Mouse (Mus musculus) heart, embryonic 15.5 days (tissue): ENCODE results near the gene Atp6v0d1. TPM values are rescaled to one million over a fixed set of nuclear protein-coding genes. Genes with fewer than 3 reads are reported as not detected.
A peak's percentile ranks its signal among the peaks of the same experiment; 100 is the strongest.
"Not testable (repeated sequence)": the region's sequence is repeated elsewhere in the genome, so short reads cannot be mapped to it uniquely, and the experiment has no call there.

Source experiments
- ATAC-seq: fragments of 200-750 bp; cut with Nextera tagmentation; replicated peaks from 2 replicates; pipeline ENCODE4 v1.8.0; 2017; ENCODE audit warnings: low read depth, moderate TSS enrichment; ENCODE audit not compliant: insufficient number of reproducible peaks, insufficient read depth, low FRiP score
- H3K27ac ChIP-seq: fragments of 300-500 bp; sonication (generic); 2 replicates; pipeline ENCODE4 v1.5.1; 2015; ENCODE audit warnings: mild to moderate bottlenecking, inconsistent platforms
- H3K27me3 ChIP-seq: fragments of 300-500 bp; sonication (generic); 2 replicates; pipeline ENCODE4 v1.6.1; 2015; ENCODE audit warnings: inconsistent platforms
- H3K36me3 ChIP-seq: fragments of 300-500 bp; sonication (generic); 2 replicates; pipeline ENCODE4 v1.6.1; 2015; ENCODE audit warnings: mild to moderate bottlenecking, inconsistent platforms
- H3K4me1 ChIP-seq: fragments of 300-500 bp; sonication (generic); replicated peaks from 2 replicates; pipeline ENCODE4 v1.6.1; 2015; ENCODE audit warnings: inconsistent platforms
- H3K4me2 ChIP-seq: fragments of 300-500 bp; sonication (generic); 2 replicates; pipeline ENCODE4 v1.6.1; 2015; ENCODE audit warnings: inconsistent platforms, mild to moderate bottlenecking, moderate library complexity
- H3K4me3 ChIP-seq: fragments of 300-500 bp; sonication (generic); 2 replicates; pipeline ENCODE4 v1.5.1; 2015; ENCODE audit warnings: mild to moderate bottlenecking, inconsistent platforms
- H3K9ac ChIP-seq: fragments of 300-500 bp; sonication (generic); 2 replicates; pipeline ENCODE4 v1.6.1; 2015; ENCODE audit warnings: mild to moderate bottlenecking, inconsistent platforms
- H3K9me3 ChIP-seq: fragments of 300-500 bp; sonication (generic); replicated peaks from 2 replicates; pipeline ENCODE4 v1.6.1; 2016; ENCODE audit warnings: inconsistent platforms
- WGBS: fragments of 180-500 bp; shearing (Covaris S2); methylation state at CpG from one replicate; pipeline ENCODE4 v1.1.7; 2015; ENCODE audit warnings: mixed read lengths; 5-methylcytosine and 5-hydroxymethylcytosine counted together
- polyA plus RNA-seq: library from polyadenylated mRNA; unstranded; fragments of >200 nt; fragmentation: Nextera tagmentation; extraction: Ambion mirVana; gene quantifications from 2 replicates; pipeline ENCODE4 v1.2.1, GENCODE M21; 2015

The Atp6v0d1 gene
- polyA plus RNA-seq, 1 experiment from 2014 or later = 50.0 TPM

GRCm38 (mm10) chr8:105604804-105605381 lies 39.0 kb upstream of the Atp6v0d1 start, which contains the start of gene Ripor1:
TSS of gene Ripor1 (plus strand) at chr8:105605255.
- H3K4me2 ChIP-seq = peak within 1 kb of the TSS; percentile 92
- peak within 1 kb of the TSS; percentile 78 for H3K9ac ChIP-seq
- no peaks in the 10 kb centered on the region for H3K9me3 ChIP-seq
- peaks cover 36% of the 10 kb centered on the region for H3K4me1 ChIP-seq
- H3K27me3 ChIP-seq = no peaks in the 10 kb centered on the region
- WGBS = under 1% methylated on average over 40 of the region's 42 CpGs
- no peaks in the 10 kb centered on the region for H3K36me3 ChIP-seq
- peak within 1 kb of the TSS; percentile 66 for H3K4me3 ChIP-seq
- peak; percentile 79 for ATAC-seq
- peak within 1 kb of the TSS; percentile 86 for H3K27ac ChIP-seq

- H3K27ac ChIP-seq, H3K9ac ChIP-seq, H3K4me3 ChIP-seq, H3K36me3 ChIP-seq, ATAC-seq, H3K27me3 ChIP-seq, H3K4me2 ChIP-seq, H3K9me3 ChIP-seq: not testable (repeated sequence)
- 74% methylated on average over 3 of the region's 3 CpGs for WGBS
- H3K4me1 ChIP-seq = peaks cover 18% of the 10 kb centered on the region
These were observed 36.7 kb upstream of the Atp6v0d1 start for GRCm38 (mm10) chr8:105602540-105602939.

DNA sequence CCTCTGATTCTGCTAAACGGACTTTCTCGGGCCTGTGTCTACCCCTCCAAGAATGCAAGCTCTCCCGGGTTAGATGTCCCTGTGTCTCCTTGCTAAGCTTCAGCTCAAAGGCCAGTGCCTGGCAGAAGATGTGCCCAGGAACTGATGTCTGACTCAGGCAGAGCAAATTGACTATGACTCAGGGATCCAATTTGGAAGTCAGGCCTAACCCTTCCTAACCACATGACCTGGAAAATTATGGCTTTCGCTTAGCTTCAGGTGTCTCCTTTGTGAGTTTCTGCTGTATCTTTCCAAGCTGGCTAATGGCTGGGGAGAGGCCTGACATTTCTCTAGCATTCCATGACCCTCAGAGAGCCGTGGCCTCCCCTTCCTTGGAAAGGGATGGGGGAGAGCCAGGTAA lies 35.5 kb upstream of the Atp6v0d1 start:
- 54% methylated on average over 5 of the region's 5 CpGs for WGBS
- H3K36me3 ChIP-seq = no peaks in the 10 kb centered on the region
- H3K27me3 ChIP-seq = no peaks in the 10 kb centered on the region
- no peak overlapping the region for H3K4me3 ChIP-seq
- ATAC-seq = no peak
- no peaks in the 10 kb centered on the region for H3K9me3 ChIP-seq
- no peak overlapping the region for H3K4me2 ChIP-seq
- H3K27ac ChIP-seq = no peak overlapping the region
- H3K9ac ChIP-seq = no peak overlapping the region
- peaks cover 14% of the 10 kb centered on the region for H3K4me1 ChIP-seq

DNA sequence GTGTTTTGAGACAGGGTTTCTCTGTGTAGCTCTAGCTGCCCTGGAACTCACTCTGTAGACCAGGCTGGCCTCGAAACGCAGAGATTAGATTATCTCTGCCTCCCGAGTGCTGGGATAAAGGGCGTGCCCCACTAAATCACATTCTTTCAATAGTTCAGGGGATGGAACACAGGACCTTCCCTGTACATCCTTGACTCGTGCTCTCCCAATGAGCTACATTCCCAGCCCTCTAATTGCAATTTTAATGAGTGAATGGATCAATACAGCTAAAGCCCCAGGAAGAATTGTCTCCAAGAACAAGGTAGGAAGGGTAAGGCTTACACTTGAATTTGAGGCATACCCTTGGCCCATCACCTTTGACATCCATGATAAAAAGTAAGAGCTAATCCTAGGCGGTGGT lies 32.9 kb upstream of the Atp6v0d1 start:
- no peak overlapping the region for H3K4me3 ChIP-seq
- no peak overlapping the region for H3K27ac ChIP-seq
- no peak overlapping the region for H3K9ac ChIP-seq
- no peak for ATAC-seq
- H3K4me2 ChIP-seq = no peak overlapping the region
- H3K36me3 ChIP-seq = no peaks in the 10 kb centered on the region
- no peaks in the 10 kb centered on the region for H3K27me3 ChIP-seq
- peaks cover 27% of the 10 kb centered on the region for H3K4me1 ChIP-seq
- no peaks in the 10 kb centered on the region for H3K9me3 ChIP-seq
- WGBS = 66% methylated on average over 6 of the region's 6 CpGs

DNA sequence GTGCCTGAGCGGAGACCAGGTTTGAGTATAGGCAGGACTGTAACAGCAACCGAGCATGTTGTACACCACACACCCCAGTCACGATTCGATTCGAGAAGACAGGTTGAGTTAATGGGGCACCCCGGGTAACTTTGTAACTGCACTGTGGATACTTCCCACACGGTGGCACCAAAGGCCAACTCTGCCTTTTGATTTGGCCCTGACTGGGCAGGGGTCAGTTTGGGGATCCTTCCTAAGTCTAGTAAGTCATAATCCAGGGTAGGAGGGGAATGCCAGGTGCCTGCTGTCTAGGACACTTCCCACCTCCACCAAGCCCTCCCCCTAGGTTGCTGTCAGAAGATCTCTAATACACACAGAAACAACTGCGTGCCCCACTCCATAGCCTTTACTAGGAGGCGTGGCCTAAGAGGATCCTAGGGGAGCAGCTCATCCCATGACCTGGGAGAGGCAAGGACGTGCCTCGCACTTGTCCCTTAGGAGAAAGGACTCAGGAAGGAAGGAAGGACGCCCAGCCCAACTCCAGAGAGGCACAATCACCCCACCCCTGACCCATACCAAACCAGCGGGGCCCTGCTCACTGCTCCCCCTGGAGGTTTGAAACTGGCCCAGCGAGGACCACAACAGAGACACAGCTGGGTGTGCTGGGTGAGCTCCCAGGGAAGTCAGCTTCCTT lies 30.7 kb upstream of the Atp6v0d1 start:
- no peaks in the 10 kb centered on the region for H3K36me3 ChIP-seq
- H3K9ac ChIP-seq = 0 out of 2 replicates have a peak overlapping the region, but pooled peaks have one; percentile 33
- H3K27ac ChIP-seq = peak overlapping the region; percentile 16; the same call in 1 of the 2 replicates
- H3K9me3 ChIP-seq = no peaks in the 10 kb centered on the region
- WGBS = 8% methylated on average over 14 of the region's 14 CpGs
- H3K4me1 ChIP-seq = peaks cover 30% of the 10 kb centered on the region
- no peaks in the 10 kb centered on the region for H3K27me3 ChIP-seq
- peak; percentile 65 for ATAC-seq
- peak overlapping the region; percentile 40 for H3K4me3 ChIP-seq
- peak overlapping the region; percentile 62 for H3K4me2 ChIP-seq

GRCm38 (mm10) chr8:105594451-105595242 lies 28.8 kb upstream of the Atp6v0d1 start:
- no peak for ATAC-seq
- H3K9me3 ChIP-seq = no peaks in the 10 kb centered on the region
- H3K36me3 ChIP-seq = no peaks in the 10 kb centered on the region
- WGBS = 67% methylated on average over 18 of the region's 18 CpGs
- peak overlapping the region; percentile 47 for H3K4me2 ChIP-seq
- peak overlapping the region; percentile 35 for H3K4me3 ChIP-seq
- peak overlapping the region; percentile 23 for H3K9ac ChIP-seq
- peaks cover 30% of the 10 kb centered on the region for H3K4me1 ChIP-seq
- no peaks in the 10 kb centered on the region for H3K27me3 ChIP-seq
- peak overlapping the region; percentile 79 for H3K27ac ChIP-seq

- Histone ChIP-seq H3K4me3 (peak overlapping the region; percentile 35), H3K4me1 (peaks cover 30% of the 10 kb centered on the region), H3K27ac (peak overlapping the region; percentile 79), H3K27me3 (no peaks in the 10 kb centered on the region), H3K9ac (peak overlapping the region; percentile 23), H3K9me3 (no peaks in the 10 kb centered on the region), H3K36me3 (no peaks in the 10 kb centered on the region), H3K4me2 (peak overlapping the region; percentile 47)
- 12% methylated on average over 15 of the region's 15 CpGs for WGBS
- peak; percentile 69 for ATAC-seq
These were observed 28.0 kb upstream of the Atp6v0d1 start for GRCm38 (mm10) chr8:105593859-105594258.

GRCm38 (mm10) chr8:105592431-105592830 lies 26.6 kb upstream of the Atp6v0d1 start:
- H3K4me1 ChIP-seq = peaks cover 30% of the 10 kb centered on the region
- no peak overlapping the region for H3K27ac ChIP-seq
- H3K4me2 ChIP-seq = no peak overlapping the region
- no peak for ATAC-seq
- WGBS = 61% methylated on average over 2 of the region's 2 CpGs
- no peaks in the 10 kb centered on the region for H3K36me3 ChIP-seq
- H3K9ac ChIP-seq = no peak overlapping the region
- H3K9me3 ChIP-seq = no peaks in the 10 kb centered on the region
- no peak overlapping the region for H3K4me3 ChIP-seq
- H3K27me3 ChIP-seq = no peaks in the 10 kb centered on the region

- 41% methylated on average over 3 of the region's 3 CpGs for WGBS
- Histone ChIP-seq H3K9ac (no peak overlapping the region), H3K4me3 (no peak overlapping the region)
These were observed 13.9 kb upstream of the Atp6v0d1 start for GRCm38 (mm10) chr8:105579719-105580118.

DNA sequence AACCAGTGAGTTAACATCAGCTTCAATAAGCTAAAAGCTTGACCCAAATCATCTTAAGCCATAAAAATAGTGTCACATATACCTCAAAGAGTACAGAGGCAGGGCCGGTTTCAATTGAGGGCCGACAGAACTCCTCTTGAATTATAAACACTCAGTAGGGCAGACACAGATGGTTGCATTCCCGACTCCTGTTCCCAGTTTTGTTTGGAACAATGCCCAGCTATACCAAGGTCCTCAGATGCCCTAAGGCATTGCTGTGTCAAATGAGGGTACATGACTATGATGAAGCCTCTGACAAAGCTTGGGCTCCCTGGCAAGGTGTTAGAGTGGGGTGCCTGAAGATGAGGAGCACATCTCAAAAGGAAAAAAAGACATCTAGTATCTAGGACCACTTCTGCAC lies 9.7 kb upstream of the Atp6v0d1 start:
- ATAC-seq = no peak
- Histone ChIP-seq H3K27me3 (no peaks in the 10 kb centered on the region), H3K9ac (no peak overlapping the region), H3K27ac (no peak overlapping the region), H3K36me3 (no peaks in the 10 kb centered on the region), H3K4me2 (no peak overlapping the region), H3K4me3 (no peak overlapping the region), H3K9me3 (no peaks in the 10 kb centered on the region), H3K4me1 (no peaks in the 10 kb centered on the region)
- WGBS = 34% methylated on average over 3 of the region's 3 CpGs

More at GRCm38 (mm10) chr8:105579719-105580118, 13.9 kb upstream of the Atp6v0d1 start:
- no peaks in the 10 kb centered on the region for H3K27me3 ChIP-seq
- H3K4me1 ChIP-seq = no peaks in the 10 kb centered on the region
- H3K27ac ChIP-seq = no peak overlapping the region
- no peak for ATAC-seq
- H3K9me3 ChIP-seq = no peaks in the 10 kb centered on the region
- H3K4me2 ChIP-seq = no peak overlapping the region
- no peaks in the 10 kb centered on the region for H3K36me3 ChIP-seq

DNA sequence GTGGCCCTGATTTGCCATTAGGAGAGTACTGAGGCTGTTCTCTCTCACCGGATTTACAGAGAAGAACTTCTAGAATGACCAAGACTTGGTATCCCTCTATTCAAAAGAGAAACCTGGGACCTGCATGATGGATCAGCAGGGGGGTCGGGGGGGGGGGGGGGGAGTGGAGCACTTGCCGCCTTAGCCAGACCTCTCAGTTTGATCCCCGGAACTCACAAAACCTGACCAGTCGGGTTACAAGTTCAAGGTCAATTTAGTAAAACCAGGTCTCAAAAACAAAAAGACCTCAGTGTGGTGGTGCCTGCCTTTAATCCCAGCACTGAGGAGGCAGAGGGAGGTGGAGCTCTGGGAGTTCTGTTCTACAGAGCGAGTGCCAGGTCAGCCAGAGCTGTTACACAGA lies 8.9 kb upstream of the Atp6v0d1 start:
- ATAC-seq = no peak
- Histone ChIP-seq H3K27ac (no peak overlapping the region), H3K4me1 (no peaks in the 10 kb centered on the region), H3K9me3 (no peaks in the 10 kb centered on the region), H3K4me2 (no peak overlapping the region), H3K36me3 (no peaks in the 10 kb centered on the region), H3K9ac (no peak overlapping the region), H3K27me3 (no peaks in the 10 kb centered on the region), H3K4me3 (no peak overlapping the region)
- 36% methylated on average over 6 of the region's 6 CpGs for WGBS
